Mouse (Mus musculus): ENCODE measurements around the gene Acot8.

GRCm38 (mm10) chr2:164813557-164813956 lies 8.9 kb upstream of the Acot8 start:
- TF ChIP-seq CTCF (IDR thresholded peaks at IDR 0.05; ENCODE audit: control insufficient read depth, insufficient read depth, low read length) (no peak), POLR2A (IDR thresholded peaks at IDR 0.05; ENCODE audit: borderline replicate concordance, control insufficient read depth, low read depth, low read length) (no peak)
